Comparison of ENCODE assay signal across 27 mouse cellular contexts in genomic region chr10:37505966-37506615, GRCm38 (mm10).
DNase-seq lines count a peak whose midpoint lies in the region; ATAC-seq and TF ChIP-seq lines count a peak whose summit lies in the region.
"Had no signal": no experiment of that assay in that cellular context is flagged by ENCODE, and none has a peak within 500 bp of the region (broad histone marks: within the 10 kb centered on the region; RNA-seq: fewer than 3 reads in every experiment).

No protein-coding gene starts in this region.

- H3K79me2 ChIP-seq in C2C12 (ENCODE audit: control insufficient read depth, insufficient read depth): no peaks in the 10 kb centered on the region

- H3ac ChIP-seq in C2C12 (ENCODE audit: control insufficient read depth, insufficient read length, low read depth): no peak overlapping the region

- no peaks in the 10 kb centered on the region for H3K79me3 ChIP-seq in C2C12 (ENCODE audit: low read depth)

- no peaks in the 10 kb centered on the region for H3K36me3 ChIP-seq in forebrain, embryonic 14.5 days (ENCODE audit: control insufficient read depth, insufficient read depth, low read length)
- H3K36me3 ChIP-seq in forebrain, embryonic 15.5 days: no peaks in the 10 kb centered on the region
- H3K36me3 ChIP-seq in C2C12 (ENCODE audit: control insufficient read depth, insufficient read depth): no peaks in the 10 kb centered on the region
- H3K36me3 ChIP-seq: intestine, embryonic 15.5 days; limb, embryonic 10.5 days; limb, embryonic 15.5 days; liver, embryonic 13.5 days; midbrain, embryonic 12.5 days; neural tube, embryonic 13.5 days had no signal

- no peak overlapping the region for H3K27ac ChIP-seq in forebrain, embryonic 14.5 days (ENCODE audit: low read depth, low read length)
- no peak overlapping the region for H3K27ac ChIP-seq in forebrain, embryonic 15.5 days (replicated peaks)
- H3K27ac ChIP-seq in embryonic fibroblast, embryonic 13.5 days (ENCODE audit: insufficient read depth, low read length): peak overlapping the region; percentile 37
- H3K27ac ChIP-seq: intestine, embryonic 15.5 days; limb, embryonic 10.5 days; limb, embryonic 15.5 days; liver, embryonic 13.5 days; midbrain, embryonic 12.5 days; neural tube, embryonic 13.5 days had no signal

- H3K9ac ChIP-seq in forebrain, embryonic 14.5 days (ENCODE audit: low read length): no peak overlapping the region
- H3K9ac ChIP-seq in forebrain, embryonic 15.5 days (replicated peaks): no peak overlapping the region
- H3K9ac ChIP-seq: intestine, embryonic 15.5 days; limb, embryonic 15.5 days; liver, embryonic 13.5 days; midbrain, embryonic 12.5 days; neural tube, embryonic 13.5 days had no signal

- H3K4me2 ChIP-seq in forebrain, embryonic 14.5 days (ENCODE audit: low read length): no peak overlapping the region
- no peak overlapping the region for H3K4me2 ChIP-seq in forebrain, embryonic 15.5 days (replicated peaks)
- H3K4me2 ChIP-seq: intestine, embryonic 15.5 days; limb, embryonic 15.5 days; liver, embryonic 13.5 days; midbrain, embryonic 12.5 days; neural tube, embryonic 13.5 days had no signal

- no peaks in the 10 kb centered on the region for H3K9me3 ChIP-seq in forebrain, embryonic 14.5 days (replicated peaks; ENCODE audit: control insufficient read depth, low read length)
- no peaks in the 10 kb centered on the region for H3K9me3 ChIP-seq in forebrain, embryonic 15.5 days
- H3K9me3 ChIP-seq: intestine, embryonic 15.5 days; limb, embryonic 10.5 days; limb, embryonic 15.5 days; liver, embryonic 13.5 days; megakaryocyte, embryonic 14.5 days; midbrain, embryonic 12.5 days; neural tube, embryonic 13.5 days had no signal

- DNase-seq in forebrain, embryonic 14.5 days (ENCODE audit: low spot score): peak; percentile 11
- DNase-seq in Muller cell, postnatal 12 days (ENCODE audit: inconsistent ontology term): peak; percentile 59
- no peak for DNase-seq in adrenal gland, adult 18-20 months (ENCODE audit: low spot score in 2 of 2)
- DNase-seq in spleen, adult 12 weeks (ENCODE audit: low spot score): no peak
- DNase-seq in thymus, postnatal 25 days: no peak
- DNase-seq: adrenal gland, postnatal 10 days; cerebellum, adult 11 months; cerebellum, postnatal 10 days; gastrocnemius, postnatal 14 days; kidney, adult 2 months; kidney, postnatal 4 days; liver, embryonic 13.5 days; lung, adult 18-20 months; lung, postnatal 4 days; right cerebral cortex, postnatal 4 days; thymus, postnatal 14 days had no signal

- no peaks in the 10 kb centered on the region for H3K27me3 ChIP-seq in forebrain, embryonic 14.5 days (replicated peaks; ENCODE audit: control insufficient read depth, insufficient read depth, low read length)
- H3K27me3 ChIP-seq in forebrain, embryonic 15.5 days: no peaks in the 10 kb centered on the region
- no peaks in the 10 kb centered on the region for H3K27me3 ChIP-seq in C2C12 (ENCODE audit: control insufficient read depth, insufficient read depth, insufficient read length)
- H3K27me3 ChIP-seq: intestine, embryonic 15.5 days; limb, embryonic 15.5 days; liver, embryonic 13.5 days; megakaryocyte, embryonic 14.5 days; midbrain, embryonic 12.5 days; neural tube, embryonic 13.5 days had no signal

- no peak for TF ChIP-seq CTCF in C2C12 (IDR thresholded peaks at IDR 0.05; ENCODE audit: control insufficient read depth, insufficient read depth, insufficient read length)
- no peak for TF ChIP-seq CTCF in embryonic fibroblast, embryonic 13.5 days (IDR thresholded peaks at IDR 0.05; ENCODE audit: borderline replicate concordance, insufficient read depth, low read length)

- 54% methylated on average over 3 of the region's 3 CpGs for WGBS in forebrain, embryonic 14.5 days
- WGBS in forebrain, embryonic 15.5 days: 52% methylated on average over 3 of the region's 3 CpGs

- H3K4me1 ChIP-seq in forebrain, embryonic 14.5 days (ENCODE audit: control insufficient read depth, insufficient read depth, low read length): no peaks in the 10 kb centered on the region
- H3K4me1 ChIP-seq in forebrain, embryonic 15.5 days: no peaks in the 10 kb centered on the region
- H3K4me1 ChIP-seq in embryonic fibroblast, embryonic 13.5 days (ENCODE audit: control insufficient read depth, insufficient read depth, low read length): no peaks in the 10 kb centered on the region
- H3K4me1 ChIP-seq: intestine, embryonic 15.5 days; limb, embryonic 10.5 days; limb, embryonic 15.5 days; liver, embryonic 13.5 days; megakaryocyte, embryonic 14.5 days; midbrain, embryonic 12.5 days had no signal

- H3K4me3 ChIP-seq in forebrain, embryonic 14.5 days (ENCODE audit: low read depth, low read length): no peak overlapping the region
- H3K4me3 ChIP-seq in forebrain, embryonic 15.5 days: no peak overlapping the region
- no peak overlapping the region for H3K4me3 ChIP-seq in C2C12 (ENCODE audit: insufficient read depth, poor library complexity, severe bottlenecking)
- no peak overlapping the region for H3K4me3 ChIP-seq in embryonic fibroblast, embryonic 13.5 days (ENCODE audit: insufficient read depth, low read length)
- H3K4me3 ChIP-seq: intestine, embryonic 15.5 days; limb, embryonic 10.5 days; limb, embryonic 15.5 days; liver, embryonic 13.5 days; megakaryocyte, embryonic 14.5 days; midbrain, embryonic 12.5 days; neural tube, embryonic 13.5 days had no signal

- no peak for TF ChIP-seq POLR2A in embryonic fibroblast, embryonic 13.5 days (IDR thresholded peaks at IDR 0.05; ENCODE audit: low read depth, low read length)

- 0 out of 2 replicates have a peak, but pooled peaks have one; percentile 18 for ATAC-seq in forebrain, embryonic 14.5 days
- ATAC-seq in forebrain, embryonic 15.5 days (replicated peaks): no peak
- ATAC-seq: hindbrain, embryonic 16.5 days; intestine, embryonic 15.5 days; lung, postnatal 0 days had no signal

TF ChIP-seq in C2C12, 6 proteins besides CTCF, POLR2A, EP300 and RAD21:
- TF ChIP-seq CEBPB (IDR thresholded peaks at IDR 0.05; ENCODE audit: low read depth) (no peak), MYOD1 (IDR thresholded peaks at IDR 0.05; ENCODE audit: control insufficient read depth, insufficient read length, low read depth) (no peak), USF1 (IDR thresholded peaks at IDR 0.05; ENCODE audit: low read depth) (peak; percentile 65), FOSL1 (IDR thresholded peaks at IDR 0.05; ENCODE audit: insufficient read depth, low read length, poor library complexity, severe bottlenecking) (no peak), MAX (IDR thresholded peaks at IDR 0.05) (no peak), MYOG (IDR thresholded peaks at IDR 0.05; ENCODE audit: control insufficient read depth, extremely low read depth, insufficient read length) (no peak)

Comparison
In these comparisons a context has a peak if more than half of its experiments do, and no peak if none do; other contexts are left out.
1. DNase-seq: peak in forebrain, embryonic 14.5 days (single experiment) and Muller cell, postnatal 12 days (single experiment); none in adrenal gland, adult 18-20 months (0 of 2), spleen, adult 12 weeks (single experiment) and thymus, postnatal 25 days (single experiment).